Mouse (Mus musculus): ENCODE data around the gene Prss43.
"Not testable (repeated sequence)": the region's sequence is repeated elsewhere in the genome, so short reads cannot be mapped to it uniquely, and the experiment has no call there.

The Prss43 gene

GRCm38 (mm10) chr9:110826390-110826789, at the start of gene Prss43:
TSS of gene Prss43 (plus strand) at chr9:110826690.
- DNase-seq (ENCODE audit: low spot score in 2 of 2) = no peak

GRCm38 (mm10) chr9:110778100-110778499, 48.4 kb upstream of the Prss43 start:
- DNase-seq (ENCODE audit: low spot score in 2 of 2) = no peak

GRCm38 (mm10) chr9:110778559-110778958, 47.9 kb upstream of the Prss43 start:
- DNase-seq (ENCODE audit: low spot score in 2 of 2) = no peak

- no peak for DNase-seq (ENCODE audit: low spot score in 2 of 2)
These were observed 47.1 kb upstream of the Prss43 start for GRCm38 (mm10) chr9:110779242-110779913.

GRCm38 (mm10) chr9:110781256-110781721, 45.2 kb upstream of the Prss43 start:
- peak; percentile 88 to 93 for DNase-seq (ENCODE audit: low spot score in 2 of 2)

GRCm38 (mm10) chr9:110781731-110782130, 44.8 kb upstream of the Prss43 start:
- DNase-seq (ENCODE audit: low spot score in 2 of 2) = peak; percentile 88 to 92

GRCm38 (mm10) chr9:110783611-110784010, 42.9 kb upstream of the Prss43 start:
- no peak for DNase-seq (ENCODE audit: low spot score in 2 of 2)

GRCm38 (mm10) chr9:110788169-110788568, 38.3 kb upstream of the Prss43 start:
- no peak for DNase-seq (ENCODE audit: low spot score in 2 of 2)

- no peak for DNase-seq (ENCODE audit: low spot score in 2 of 2)
These were observed 36.0 kb upstream of the Prss43 start for GRCm38 (mm10) chr9:110790462-110790861.

GRCm38 (mm10) chr9:110797013-110797412, 29.5 kb upstream of the Prss43 start:
- DNase-seq (ENCODE audit: low spot score in 2 of 2) = no peak

- DNase-seq (ENCODE audit: low spot score in 2 of 2) = no peak
These were observed 28.6 kb upstream of the Prss43 start, which contains the start of gene Prss42 for GRCm38 (mm10) chr9:110797866-110798265. TSS of gene Prss42 (plus strand) at chr9:110798166.

GRCm38 (mm10) chr9:110800834-110801479, 25.5 kb upstream of the Prss43 start:
- no peak for DNase-seq (ENCODE audit: low spot score in 2 of 2)

GRCm38 (mm10) chr9:110803294-110803693, 23.2 kb upstream of the Prss43 start:
- DNase-seq (ENCODE audit: low spot score in 2 of 2) = no peak

GRCm38 (mm10) chr9:110810051-110810450, 16.4 kb upstream of the Prss43 start:
- no peak for DNase-seq (ENCODE audit: low spot score in 2 of 2)

- no peak for DNase-seq (ENCODE audit: low spot score in 2 of 2)
These were observed 12.7 kb upstream of the Prss43 start, which contains the start of gene Prss44 for GRCm38 (mm10) chr9:110813789-110814188. TSS of gene Prss44 (plus strand) at chr9:110813994.

- not testable (repeated sequence) for DNase-seq (ENCODE audit: low spot score in 2 of 2)
These were observed 5.9 kb upstream of the Prss43 start for GRCm38 (mm10) chr9:110820546-110820945.

GRCm38 (mm10) chr9:110821436-110821835, 5.1 kb upstream of the Prss43 start:
- no peak for DNase-seq (ENCODE audit: low spot score in 2 of 2)

GRCm38 (mm10) chr9:110825426-110825825, 1.1 kb upstream of the Prss43 start:
- no peak for DNase-seq (ENCODE audit: low spot score in 2 of 2)

- DNase-seq (ENCODE audit: low spot score in 2 of 2) = no peak
These were observed 658 bp upstream of the Prss43 start for GRCm38 (mm10) chr9:110825832-110826231.

- DNase-seq (ENCODE audit: low spot score in 2 of 2) = no peak
These were observed 6.5 kb downstream of the Prss43 start for GRCm38 (mm10) chr9:110833021-110833420.

GRCm38 (mm10) chr9:110834411-110834810, 7.9 kb downstream of the Prss43 start, which contains the start of gene Prss45:
TSS of gene Prss45 (plus strand) at chr9:110834588.
- no peak for DNase-seq (ENCODE audit: low spot score in 2 of 2)

GRCm38 (mm10) chr9:110834961-110835360, 8.5 kb downstream of the Prss43 start:
- no peak for DNase-seq (ENCODE audit: low spot score in 2 of 2)

- DNase-seq (ENCODE audit: low spot score in 2 of 2) = peak; percentile 35 to 67
These were observed 9.6 kb downstream of the Prss43 start for GRCm38 (mm10) chr9:110836112-110836511.
